Mouse (Mus musculus) neural tube, embryonic 11.5 days (tissue): ENCODE results near the gene Dnal1. TPM values are rescaled to one million over a fixed set of nuclear protein-coding genes. Genes with fewer than 3 reads are reported as not detected.

Source experiments
- ATAC-seq: fragments of 200-750 bp; cut with Nextera tagmentation; 2 replicates; pipeline ENCODE4 v1.8.0; 2017; ENCODE audit warnings: moderate number of reproducible peaks, mild to moderate bottlenecking, moderate TSS enrichment, moderate library complexity; ENCODE audit not compliant: insufficient read depth, low FRiP score, low TSS enrichment
- DNase-seq: peaks from one replicate; pipeline ENCODE4 v3.0.0-alpha.2; 2015; ENCODE audit warnings: low spot score
- H3K27ac ChIP-seq: fragments of 300-500 bp; sonication (generic); 2 replicates; pipeline ENCODE4 v1.5.1; 2014; ENCODE audit warnings: low read depth, mild to moderate bottlenecking, low read length
- H3K27me3 ChIP-seq: fragments of 300-500 bp; sonication (generic); 2 replicates; pipeline ENCODE4 v1.6.1; 2014; ENCODE audit warnings: mild to moderate bottlenecking, low read length, mixed read lengths; ENCODE audit not compliant: control insufficient read depth, insufficient read depth
- H3K36me3 ChIP-seq: fragments of 300-500 bp; sonication (generic); 2 replicates; pipeline ENCODE4 v1.6.1; 2014; ENCODE audit warnings: mild to moderate bottlenecking, low read length, moderate library complexity, mixed read lengths; ENCODE audit not compliant: control insufficient read depth, insufficient read depth
- H3K4me1 ChIP-seq: fragments of 300-500 bp; sonication (generic); 2 replicates; pipeline ENCODE4 v1.6.1; 2014; ENCODE audit warnings: low read length, mixed read lengths; ENCODE audit not compliant: control insufficient read depth, insufficient read depth
- H3K4me2 ChIP-seq: fragments of 300-500 bp; sonication (generic); 2 replicates; pipeline ENCODE4 v1.6.1; 2014; ENCODE audit warnings: low read depth, mild to moderate bottlenecking, moderate library complexity
- H3K4me3 ChIP-seq: fragments of 300-500 bp; sonication (generic); 2 replicates; pipeline ENCODE4 v1.5.1; 2014; ENCODE audit warnings: low read depth, low read length
- H3K9ac ChIP-seq: fragments of 300-500 bp; sonication (generic); 2 replicates; pipeline ENCODE4 v1.6.1; 2014; ENCODE audit warnings: mild to moderate bottlenecking, low read length
- H3K9me3 ChIP-seq: fragments of 300-500 bp; sonication (generic); 2 replicates; pipeline ENCODE4 v1.6.1; 2016; ENCODE audit warnings: low read length; ENCODE audit not compliant: control insufficient read depth
- WGBS: fragments of 180-500 bp; shearing (Covaris S2); extraction: QIAGEN DNeasy Blood & Tissue Kit; methylation state at CpG from one replicate; pipeline ENCODE4 v1.1.7; 2014; 5-methylcytosine and 5-hydroxymethylcytosine counted together
- polyA plus RNA-seq: library from polyadenylated mRNA; unstranded; fragments of >200 nt; fragmentation: Nextera tagmentation; extraction: Ambion mirVana; gene quantifications from 2 replicates; pipeline ENCODE4 v1.2.1, GENCODE M21; 2014

The Dnal1 gene
- polyA plus RNA-seq, 1 experiment from 2014 or later: 6.2 TPM

DNA sequence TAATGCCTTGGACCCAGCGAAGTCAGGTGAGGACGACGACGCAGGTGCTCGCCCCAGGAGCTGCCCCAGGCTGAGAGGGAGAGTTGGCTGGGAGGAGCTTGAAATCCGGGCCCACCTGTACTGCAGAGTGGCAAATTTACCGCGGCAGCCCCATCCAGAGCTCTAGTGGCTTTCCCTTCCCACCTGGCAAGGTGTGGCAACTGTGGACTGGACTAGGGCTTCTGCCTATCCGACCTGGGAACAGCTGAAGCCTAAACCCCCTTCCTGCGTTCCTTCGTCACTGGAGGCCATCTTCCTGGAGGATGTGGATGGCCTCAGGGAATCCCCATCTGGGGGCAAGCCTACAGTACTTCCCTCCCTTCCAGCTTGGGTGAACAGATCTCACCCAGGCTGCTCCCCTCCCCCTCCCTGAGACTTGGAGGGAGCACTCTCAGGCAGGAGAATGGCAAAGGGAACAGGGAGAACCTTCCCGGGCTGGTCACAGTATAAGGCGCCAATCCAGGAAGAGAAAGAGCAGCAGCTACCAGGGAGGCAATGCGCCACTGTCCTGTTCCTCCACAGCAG, 74.8 kb downstream of the Dnal1 start:
- Histone ChIP-seq H3K36me3 (no peaks in the 10 kb centered on the region), H3K4me2 (no peak overlapping the region), H3K9me3 (no peaks in the 10 kb centered on the region), H3K9ac (no peak overlapping the region), H3K4me3 (no peak overlapping the region), H3K27ac (no peak overlapping the region), H3K4me1 (peaks cover 35% of the 10 kb centered on the region), H3K27me3 (no peaks in the 10 kb centered on the region)
- ATAC-seq (no peak), DNase-seq (no peak)
- WGBS: 67% methylated on average over 14 of the region's 14 CpGs

- no peak overlapping the region for H3K4me3 ChIP-seq
- H3K4me1 ChIP-seq: peaks cover 38% of the 10 kb centered on the region
- no peaks in the 10 kb centered on the region for H3K9me3 ChIP-seq
- WGBS: 38% methylated on average over 15 of the region's 15 CpGs
- H3K9ac ChIP-seq: 0 out of 2 replicates have a peak overlapping the region, but pooled peaks have one; percentile 4
- DNase-seq (no peak), ATAC-seq (no peak)
- no peak overlapping the region for H3K4me2 ChIP-seq
- H3K27me3 ChIP-seq: no peaks in the 10 kb centered on the region
- no peak overlapping the region for H3K27ac ChIP-seq
- H3K36me3 ChIP-seq: no peaks in the 10 kb centered on the region
Observed at GRCm38 (mm10) chr12:84190151-84190820, 76.1 kb downstream of the Dnal1 start.

GRCm38 (mm10) chr12:84191190-84191589, 77.0 kb downstream of the Dnal1 start:
- Histone ChIP-seq H3K9me3 (no peaks in the 10 kb centered on the region), H3K4me1 (peaks cover 41% of the 10 kb centered on the region), H3K27ac (no peak overlapping the region), H3K27me3 (no peaks in the 10 kb centered on the region), H3K4me3 (no peak overlapping the region), H3K4me2 (peak overlapping the region; percentile 98; the same call in 1 of the 2 replicates), H3K9ac (peak overlapping the region; percentile 23; the same call in 1 of the 2 replicates), H3K36me3 (no peaks in the 10 kb centered on the region)
- 60% methylated on average over 7 of the region's 7 CpGs for WGBS
- no peak for ATAC-seq
- DNase-seq: no peak

DNA sequence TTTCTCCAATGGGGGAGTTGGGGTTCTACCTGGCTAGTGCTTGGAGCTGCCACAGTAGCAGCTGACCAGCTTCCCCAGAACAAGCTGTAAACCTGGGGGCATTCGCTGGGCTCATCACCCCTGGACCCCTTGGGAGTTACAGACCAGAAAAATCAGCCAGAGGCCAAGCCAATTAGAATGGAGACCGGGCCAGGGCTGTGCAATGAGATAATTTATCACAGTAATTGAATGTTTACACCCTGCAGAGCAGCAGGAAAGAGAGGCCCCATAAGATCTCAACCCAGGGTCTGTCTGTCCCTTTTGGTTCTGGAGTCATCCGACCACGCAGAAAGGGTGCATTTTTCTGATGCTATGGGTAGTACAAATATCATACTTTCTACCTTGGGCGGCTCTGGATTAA, 77.6 kb downstream of the Dnal1 start:
- no peak for ATAC-seq
- 7% methylated on average over 5 of the region's 5 CpGs for WGBS
- Histone ChIP-seq H3K27ac (0 out of 2 replicates have a peak overlapping the region, but pooled peaks have one; percentile 23), H3K9ac (no peak overlapping the region), H3K36me3 (no peaks in the 10 kb centered on the region), H3K9me3 (no peaks in the 10 kb centered on the region), H3K4me2 (peak overlapping the region; percentile 98), H3K27me3 (no peaks in the 10 kb centered on the region), H3K4me3 (peak overlapping the region; percentile 76), H3K4me1 (peaks cover 41% of the 10 kb centered on the region)
- no peak for DNase-seq

- Histone ChIP-seq H3K4me1 (peaks cover 41% of the 10 kb centered on the region), H3K27me3 (no peaks in the 10 kb centered on the region), H3K9me3 (no peaks in the 10 kb centered on the region), H3K9ac (peak overlapping the region; percentile 90), H3K36me3 (no peaks in the 10 kb centered on the region), H3K27ac (peak overlapping the region; percentile 93), H3K4me2 (peak overlapping the region; percentile 98), H3K4me3 (peak overlapping the region; percentile 76)
- 0% methylated on average over 13 of the region's 13 CpGs for WGBS
- ATAC-seq: no peak
- DNase-seq: no peak
Observed at GRCm38 (mm10) chr12:84192280-84192679, 78.1 kb downstream of the Dnal1 start.

- DNase-seq (peak; percentile 84), ATAC-seq (peak; percentile 48)
- H3K9ac ChIP-seq: peak overlapping the region; percentile 90
- H3K27ac ChIP-seq: peak overlapping the region; percentile 93
- peak overlapping the region; percentile 98 for H3K4me2 ChIP-seq
- H3K27me3 ChIP-seq: no peaks in the 10 kb centered on the region
- peak overlapping the region; percentile 76 for H3K4me3 ChIP-seq
- H3K36me3 ChIP-seq: no peaks in the 10 kb centered on the region
- peaks cover 41% of the 10 kb centered on the region for H3K4me1 ChIP-seq
- H3K9me3 ChIP-seq: no peaks in the 10 kb centered on the region
- WGBS: under 1% methylated on average over 73 of the region's 102 CpGs
Observed at GRCm38 (mm10) chr12:84192741-84193641, 78.8 kb downstream of the Dnal1 start.

DNA sequence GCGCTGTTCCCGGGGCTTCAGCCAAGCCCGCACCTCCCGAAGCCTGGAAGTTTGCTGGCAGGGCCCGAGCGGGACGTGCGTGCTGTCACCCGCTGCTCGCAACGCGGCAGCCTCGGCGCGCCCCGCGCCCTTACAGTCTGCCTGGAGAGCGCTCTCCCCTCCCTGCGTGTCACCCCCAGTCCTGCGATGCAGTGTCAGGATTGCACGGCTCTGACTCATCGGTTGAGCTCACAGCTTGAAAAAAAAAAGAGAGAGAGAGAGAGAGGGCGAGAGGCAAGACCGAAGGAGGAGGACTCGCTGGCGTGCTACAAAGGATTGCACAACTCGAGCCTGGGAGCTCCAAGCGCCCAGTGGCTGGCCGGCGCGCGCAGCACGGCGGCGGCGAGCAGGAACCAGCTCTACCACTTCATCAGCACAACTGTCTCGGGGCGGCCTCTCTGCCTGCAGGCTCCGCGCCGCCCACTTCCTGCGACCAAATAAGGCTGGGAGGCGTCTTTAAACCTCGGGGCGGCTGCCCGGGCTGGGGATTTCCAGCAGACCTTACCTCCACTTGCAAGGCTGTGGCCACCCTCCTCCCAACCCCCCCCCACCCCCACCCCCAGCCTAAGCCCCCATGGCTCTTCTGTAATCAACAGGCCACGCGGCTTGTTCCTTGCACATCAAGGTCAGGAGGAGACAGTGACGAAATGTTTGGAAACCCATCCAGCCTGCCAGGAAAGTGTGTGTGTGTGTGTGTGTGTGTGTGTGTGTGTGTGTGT, 79.7 kb downstream of the Dnal1 start:
- WGBS: under 1% methylated on average over 42 of the region's 49 CpGs
- H3K27me3 ChIP-seq: no peaks in the 10 kb centered on the region
- peak overlapping the region; percentile 76 for H3K4me3 ChIP-seq
- H3K9me3 ChIP-seq: no peaks in the 10 kb centered on the region
- ATAC-seq: peak; percentile 70
- H3K9ac ChIP-seq: peak overlapping the region; percentile 90
- peak overlapping the region; percentile 98 for H3K4me2 ChIP-seq
- H3K36me3 ChIP-seq: no peaks in the 10 kb centered on the region
- peaks cover 36% of the 10 kb centered on the region for H3K4me1 ChIP-seq
- H3K27ac ChIP-seq: peak overlapping the region; percentile 93
- DNase-seq: peak; percentile 92

DNA sequence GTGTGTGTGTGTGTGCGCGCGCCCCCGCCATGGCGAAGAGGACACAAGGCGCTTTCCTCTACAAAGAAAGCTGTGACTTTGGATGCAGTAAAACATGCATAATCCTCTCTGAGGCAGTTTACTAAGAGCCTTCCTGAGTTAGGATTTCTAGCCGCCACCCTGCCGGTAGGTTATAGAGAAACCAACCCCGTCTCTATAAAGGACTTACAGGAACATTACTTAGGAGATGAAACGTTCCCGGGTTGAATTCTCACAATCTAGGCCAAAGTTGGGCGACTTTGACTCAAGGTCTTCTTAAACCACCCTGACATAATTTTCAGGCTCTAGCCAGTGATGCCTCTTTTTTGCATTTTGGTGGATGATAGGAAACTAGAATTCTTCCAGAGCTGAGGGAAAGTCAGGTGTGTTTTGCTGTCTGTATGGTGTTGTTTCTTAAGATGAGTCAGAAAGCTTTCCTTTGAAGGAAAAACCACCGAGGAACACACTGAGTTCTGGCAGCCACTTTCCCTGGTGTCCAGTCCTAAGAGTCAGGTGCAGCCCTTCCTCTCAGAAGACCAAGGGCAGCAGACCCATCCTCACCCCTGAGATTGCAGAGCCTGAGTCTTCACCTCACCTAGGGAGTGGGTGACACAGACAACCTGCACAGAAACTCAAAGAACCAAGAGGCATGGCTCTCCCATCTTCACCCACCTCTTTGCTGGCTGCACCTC, 80.4 kb downstream of the Dnal1 start:
- Histone ChIP-seq H3K9ac (peak overlapping the region; percentile 90), H3K27me3 (no peaks in the 10 kb centered on the region), H3K4me1 (peaks cover 31% of the 10 kb centered on the region), H3K36me3 (no peaks in the 10 kb centered on the region), H3K4me2 (peak overlapping the region; percentile 98), H3K27ac (peak overlapping the region; percentile 93), H3K4me3 (peak overlapping the region; percentile 76), H3K9me3 (no peaks in the 10 kb centered on the region)
- no peak for DNase-seq
- ATAC-seq: no peak
- WGBS: 5% methylated on average over 13 of the region's 13 CpGs
